Mouse (Mus musculus): ENCODE results near the gene Ctbs.

- TF ChIP-seq CTCF (IDR thresholded peaks at IDR 0.05) (no peak), EP300 (IDR thresholded peaks at IDR 0.05) (no peak)
Observed at GRCm38 (mm10) chr3:146500810-146501201, 51.2 kb downstream of the Ctbs start.
